Mouse (Mus musculus) monocyte, adult 5-6 weeks (primary cell): ENCODE data around the gene Sgk1. TPM values are rescaled to one million over a fixed set of nuclear protein-coding genes. Genes with fewer than 3 reads are reported as not detected.

Experiments
- ATAC-seq: fragments of 153-309, 156-312 bp; replicated peaks from 2 replicates; pipeline ENCODE4 v1.8.0; 2017; ENCODE audit warnings: mild to moderate bottlenecking; ENCODE audit not compliant: low TSS enrichment, insufficient number of reproducible peaks, severe bottlenecking, poor library complexity, low FRiP score
- total RNA-seq: library from RNA; stranded (forward); fragments of 200-1000, 200-491, 200-594 nt; gene quantifications from 3 replicates; pipeline ENCODE4 v1.2.3, GENCODE M21; 2017

Gene Sgk1
- total RNA-seq, 1 experiment from 2014 or later: 475 TPM

GRCm38 (mm10) chr10:21992834-21993514, 111.0 kb downstream of the Sgk1 start:
- ATAC-seq: no peak

GRCm38 (mm10) chr10:21993515-21994373, 111.8 kb downstream of the Sgk1 start:
- peak; percentile 6; the same call in 1 of the 2 replicates for ATAC-seq

GRCm38 (mm10) chr10:21994431-21994914, 112.5 kb downstream of the Sgk1 start:
- peak; percentile 66 for ATAC-seq

- no peak for ATAC-seq
These were observed 113.2 kb downstream of the Sgk1 start for GRCm38 (mm10) chr10:21995221-21995620.

- ATAC-seq: no peak
These were observed 113.8 kb downstream of the Sgk1 start for GRCm38 (mm10) chr10:21995661-21996308.

- no peak for ATAC-seq
These were observed 114.9 kb downstream of the Sgk1 start for GRCm38 (mm10) chr10:21996660-21997447.

GRCm38 (mm10) chr10:21997550-21998204, 115.7 kb downstream of the Sgk1 start:
- ATAC-seq: no peak

- no peak for ATAC-seq
These were observed 116.7 kb downstream of the Sgk1 start for GRCm38 (mm10) chr10:21998503-21999180.

GRCm38 (mm10) chr10:22000491-22001306, 118.7 kb downstream of the Sgk1 start:
- 0 out of 2 replicates have a peak, but pooled peaks have one; percentile 3 for ATAC-seq

- ATAC-seq: no peak
These were observed 119.6 kb downstream of the Sgk1 start for GRCm38 (mm10) chr10:22001621-22002020.

- no peak for ATAC-seq
These were observed 122.8 kb downstream of the Sgk1 start for GRCm38 (mm10) chr10:22004763-22005162.

- ATAC-seq: no peak
These were observed 125.3 kb downstream of the Sgk1 start for GRCm38 (mm10) chr10:22007160-22007801.

- ATAC-seq: 0 out of 2 replicates have a peak, but pooled peaks have one; percentile 47
These were observed 125.8 kb downstream of the Sgk1 start for GRCm38 (mm10) chr10:22007802-22008172.

- peak; percentile 56; the same call in 1 of the 2 replicates for ATAC-seq
These were observed 128.3 kb downstream of the Sgk1 start for GRCm38 (mm10) chr10:22010088-22010818.

- ATAC-seq: no peak
These were observed 135.6 kb downstream of the Sgk1 start for GRCm38 (mm10) chr10:22017469-22018159.
